Mouse (Mus musculus) left cerebral cortex, adult 6 months (tissue): ENCODE results near the gene Pcyt1a. TPM values are rescaled to one million over a fixed set of nuclear protein-coding genes. Genes with fewer than 3 reads are reported as not detected.

Source experiments
- long read RNA-seq, 2 experiments: library from polyadenylated mRNA; unstranded; transcript quantifications; one replicate each; pipeline ENCODE4 v2.0.0; 2019 to 2020
- polyA plus RNA-seq: library from polyadenylated mRNA; unstranded; fragments of <200 nt; fragmentation: Nextera tagmentation; gene quantifications from 2 replicates; pipeline ENCODE4 v1.2.3, GENCODE M21; 2021

Gene Pcyt1a
- polyA plus RNA-seq = 13.5 and 14.5 TPM in 2 replicates
- long read RNA-seq, experiment 1, full-length matches to known transcripts = 64 of 78 reads
- long read RNA-seq, experiment 1, partial matches to known transcripts = 3 of 78 reads
- long read RNA-seq, experiment 1, other reads (novel, unspliced or antisense) = 11 of 78 reads
- long read RNA-seq, experiment 2, full-length matches to known transcripts = 6 of 19 reads
- long read RNA-seq, experiment 2, partial matches to known transcripts = 3 of 19 reads
- long read RNA-seq, experiment 2, other reads (novel, unspliced or antisense) = 10 of 19 reads

GRCm38 (mm10) chr16:32430474-32431046, at the start of gene Pcyt1a:
TSS of gene Pcyt1a (plus strand) at chr16:32430921.

GRCm38 (mm10) chr16:32400267-32400666, 30.5 kb upstream of the Pcyt1a start, which contains the start of gene Tm4sf19:
TSS of gene Tm4sf19 (plus strand) at chr16:32400506.

GRCm38 (mm10) chr16:32419517-32420483, 10.9 kb upstream of the Pcyt1a start, which contains the start of gene Tctex1d2:
TSS of gene Tctex1d2 (plus strand) at chr16:32419702.

GRCm38 (mm10) chr16:32487234-32488111, 56.8 kb downstream of the Pcyt1a start, which contains the start of gene Slc51a:
TSS of gene Slc51a (minus strand) at chr16:32487879.

DNA sequence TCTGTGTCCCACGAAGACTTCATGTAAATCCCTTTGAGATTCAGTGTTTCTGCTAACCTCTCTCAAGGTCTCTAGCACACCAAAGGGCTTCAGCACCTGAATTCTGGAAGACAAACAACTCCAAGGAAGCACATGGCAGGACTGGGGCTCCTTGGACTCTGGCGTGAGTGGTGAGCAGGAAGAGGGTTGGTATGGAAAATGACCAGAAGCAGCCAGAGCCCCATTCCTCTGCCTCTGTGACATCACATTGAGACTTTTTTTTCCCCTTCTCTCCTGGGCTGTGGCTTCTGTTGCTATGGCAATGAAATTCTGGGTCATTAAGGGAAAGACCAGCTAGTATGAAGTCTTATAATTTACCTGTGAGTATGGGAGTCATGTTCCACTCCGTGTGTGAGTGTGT, 65.2 kb downstream of the Pcyt1a start, which contains the start of gene Zdhhc19:
Gene Zdhhc19, plus strand, starts transcription at position 301 of the 400 bp plus-strand sequence.

Other genes with a start within 250 kb of the Pcyt1a start
- gene Fbxo45, start 183.8 kb upstream of the Pcyt1a start, polyA plus RNA-seq = 4.2 and 5.7 TPM in 2 replicates
- gene Wdr53, start 183.7 kb upstream of the Pcyt1a start, polyA plus RNA-seq = 15.4 and 15.9 TPM in 2 replicates
- gene Smco1, start 159.5 kb upstream of the Pcyt1a start, polyA plus RNA-seq = not detected in 2 replicates
- 21.3 and 29.2 TPM in 2 replicates for gene Rnf168, start 153.5 kb upstream of the Pcyt1a start, polyA plus RNA-seq
- 7.8 and 9.1 TPM in 2 replicates for gene Ubxn7, start 98.7 kb upstream of the Pcyt1a start, polyA plus RNA-seq
- gene Tm4sf19, start 30.4 kb upstream of the Pcyt1a start, polyA plus RNA-seq = not detected in 2 replicates
- gene Tctex1d2, start 11.2 kb upstream of the Pcyt1a start, polyA plus RNA-seq = 40.7 and 43.1 TPM in 2 replicates
- not detected in 2 replicates for gene Slc51a, start 57.0 kb downstream of the Pcyt1a start, polyA plus RNA-seq
- not detected in 2 replicates for gene Zdhhc19, start 65.3 kb downstream of the Pcyt1a start, polyA plus RNA-seq
- 14.6 and 14.7 TPM in 2 replicates for gene Tfrc, start 178.0 kb downstream of the Pcyt1a start, polyA plus RNA-seq
- gene Tnk2, start 213.0 kb downstream of the Pcyt1a start, polyA plus RNA-seq = 9.0 and 20.1 TPM in 2 replicates